Mouse (Mus musculus) cerebellum, adult 18-20 months (tissue): ENCODE results near the gene Samd4b.

Experiments
- DNase-seq, 2 experiments: peaks; one replicate each; pipeline ENCODE4 v3.0.0; 2021

Samd4b gene

GRCm38 (mm10) chr7:28351676-28352191, 246.2 kb downstream of the Samd4b start:
- no peak for DNase-seq

GRCm38 (mm10) chr7:28350155-28350883, 247.6 kb downstream of the Samd4b start, which contains the start of gene Rps16:
TSS of gene Rps16 (plus strand) at chr7:28350652.
- DNase-seq: peak; percentile 97 to 98
